8 mouse cellular contexts compared by ENCODE assay signal in the genomic region with DNA sequence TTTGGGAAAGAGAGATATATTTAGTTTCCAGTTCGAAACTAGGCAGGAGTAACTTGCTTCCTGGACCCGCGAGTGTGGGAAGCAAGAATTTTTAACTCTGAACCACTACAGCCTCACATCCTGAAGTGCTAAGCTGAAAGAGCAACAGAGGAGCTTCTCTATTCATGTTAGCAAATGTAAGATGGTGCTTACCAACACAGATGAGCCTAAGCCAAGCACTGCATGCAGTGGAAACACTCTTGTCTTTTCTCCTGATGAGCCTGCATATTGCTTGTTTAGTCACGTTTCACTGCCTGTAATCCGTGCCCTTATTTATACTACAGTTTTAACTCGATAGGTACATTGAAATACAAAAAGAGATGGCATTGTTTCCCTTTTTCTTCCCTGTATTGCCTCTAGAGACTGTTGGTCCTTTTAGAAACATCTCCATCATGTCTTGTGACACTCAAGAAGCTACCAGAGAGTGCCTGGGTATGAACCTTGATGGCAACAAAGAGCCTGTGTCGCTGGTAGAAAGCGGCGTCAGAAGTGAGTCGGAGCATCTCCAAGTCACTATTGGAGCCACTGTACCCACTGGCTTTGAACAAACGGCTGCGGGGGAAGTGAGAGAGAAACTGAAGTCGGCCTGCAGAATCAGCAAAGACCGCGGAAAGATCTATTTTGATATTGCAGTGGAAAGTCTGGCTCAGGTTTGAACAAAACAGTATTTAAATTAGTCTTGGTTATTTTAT. TPM values are rescaled to one million over a fixed set of nuclear protein-coding genes. Genes with fewer than 3 reads are reported as not detected.
A peak's percentile ranks its signal among the peaks of the same experiment; 100 is the strongest.
DNase-seq lines count a peak whose midpoint lies in the region; ATAC-seq and TF ChIP-seq lines count a peak whose summit lies in the region.

No protein-coding gene starts in this region.

- no peaks in the 10 kb centered on the region for H3K9me3 ChIP-seq in kidney, postnatal 0 days (replicated peaks; ENCODE audit: low read length)
- no peaks in the 10 kb centered on the region for H3K9me3 ChIP-seq in hindbrain, embryonic 13.5 days
- H3K9me3 ChIP-seq in midbrain, embryonic 14.5 days (ENCODE audit: control insufficient read depth, low read length) = no peaks in the 10 kb centered on the region

- no peaks in the 10 kb centered on the region for H3K27me3 ChIP-seq in kidney, postnatal 0 days (ENCODE audit: insufficient read depth, low read length)
- no peaks in the 10 kb centered on the region for H3K27me3 ChIP-seq in hindbrain, embryonic 13.5 days
- no peaks in the 10 kb centered on the region for H3K27me3 ChIP-seq in midbrain, embryonic 14.5 days (ENCODE audit: control insufficient read depth, insufficient read depth, low read length)

- H3K4me1 ChIP-seq in kidney, postnatal 0 days (replicated peaks; ENCODE audit: insufficient read depth, low read length) = no peaks in the 10 kb centered on the region
- peaks cover 26% of the 10 kb centered on the region for H3K4me1 ChIP-seq in hindbrain, embryonic 13.5 days (replicated peaks)
- H3K4me1 ChIP-seq in midbrain, embryonic 14.5 days (ENCODE audit: control insufficient read depth, insufficient read depth, low read length) = peaks cover 13% of the 10 kb centered on the region

- ATAC-seq in kidney, postnatal 0 days (replicated peaks; ENCODE audit: low FRiP score, low read depth) = no peak
- no peak for ATAC-seq in hindbrain, embryonic 13.5 days (ENCODE audit: low FRiP score)
- no peak for ATAC-seq in midbrain, embryonic 14.5 days (ENCODE audit: low FRiP score, low TSS enrichment)

- TF ChIP-seq CTCF in kidney, postnatal 0 days (IDR thresholded peaks at IDR 0.05; ENCODE audit: low read depth) = no peak

- H3K4me3 ChIP-seq in kidney, postnatal 0 days (replicated peaks; ENCODE audit: low read depth, low read length) = peak overlapping the region; percentile 57
- H3K4me3 ChIP-seq in hindbrain, embryonic 13.5 days = peak overlapping the region; percentile 83
- H3K4me3 ChIP-seq in midbrain, embryonic 14.5 days (replicated peaks; ENCODE audit: low read depth, low read length) = peak overlapping the region; percentile 77

- peaks cover 8% of the 10 kb centered on the region; the same call in 1 of the 2 replicates for H3K36me3 ChIP-seq in kidney, postnatal 0 days (ENCODE audit: insufficient read depth, low read length)
- peaks cover 29% of the 10 kb centered on the region for H3K36me3 ChIP-seq in hindbrain, embryonic 13.5 days
- H3K36me3 ChIP-seq in midbrain, embryonic 14.5 days (ENCODE audit: control insufficient read depth, insufficient read depth, low read length) = peaks cover 27% of the 10 kb centered on the region

- H3K4me2 ChIP-seq in kidney, postnatal 0 days (ENCODE audit: low read length) = peak overlapping the region; percentile 70
- H3K4me2 ChIP-seq in hindbrain, embryonic 13.5 days = peak overlapping the region; percentile 83
- peak overlapping the region; percentile 99 for H3K4me2 ChIP-seq in midbrain, embryonic 14.5 days (ENCODE audit: low read length)

- H3K27ac ChIP-seq in kidney, postnatal 0 days = peak overlapping the region; percentile 94
- 0 out of 2 replicates have a peak overlapping the region, but pooled peaks have one; percentile 4 for H3K27ac ChIP-seq in hindbrain, embryonic 13.5 days
- H3K27ac ChIP-seq in midbrain, embryonic 14.5 days (replicated peaks; ENCODE audit: low read depth, low read length) = no peak overlapping the region

- WGBS in kidney, postnatal 0 days = 47% methylated on average over 15 of the region's 15 CpGs
- 69% methylated on average over 15 of the region's 15 CpGs for WGBS in hindbrain, embryonic 13.5 days
- WGBS in midbrain, embryonic 14.5 days = 73% methylated on average over 15 of the region's 15 CpGs

- H3K9ac ChIP-seq in kidney, postnatal 0 days (ENCODE audit: low read depth, low read length) = peak overlapping the region; percentile 73; the same call in 1 of the 2 replicates
- peak overlapping the region; percentile 79 for H3K9ac ChIP-seq in hindbrain, embryonic 13.5 days
- H3K9ac ChIP-seq in midbrain, embryonic 14.5 days (replicated peaks; ENCODE audit: low read length) = peak overlapping the region; percentile 64; the same call in 1 of the 2 replicates

- DNase-seq in kidney, postnatal 0 days (ENCODE audit: low spot score) = no peak
- DNase-seq in kidney, postnatal 4 days = no peak
- peak; percentile 7 for DNase-seq in T-cell, adult 2 months (ENCODE audit: low spot score)
- no peak for DNase-seq in midbrain, embryonic 14.5 days
- no peak for DNase-seq in ovary, postnatal 36 days (ENCODE audit: low spot score)
- no peak for DNase-seq in frontal cortex, postnatal 10 days (ENCODE audit: low spot score in 2 of 2)
- DNase-seq in cerebellum, postnatal 25 days = no peak

RNA-seq across cellular contexts. Expression of a gene that starts 1.2 kb away (rescaled TPM):
- polyA plus RNA-seq in kidney, postnatal 0 days (2015; fragmentation: Nextera tagmentation; extraction: Ambion mirVana) = 41.5 and 42.1 TPM in 2 replicates
- polyA plus RNA-seq in hindbrain, embryonic 13.5 days (2015; fragmentation: Nextera tagmentation; extraction: Ambion mirVana) = 56.4 and 58.8 TPM in 2 replicates
- 48.3 and 50.0 TPM in 2 replicates for polyA plus RNA-seq in midbrain, embryonic 14.5 days (2014; fragmentation: Nextera tagmentation; extraction: Ambion mirVana)

RNA-seq across cellular contexts. Expression of a gene that starts 30.0 kb away (rescaled TPM):
- polyA plus RNA-seq in kidney, postnatal 0 days (2015; fragmentation: Nextera tagmentation; extraction: Ambion mirVana) = 46.4 and 50.3 TPM in 2 replicates
- 51.2 and 54.7 TPM in 2 replicates for polyA plus RNA-seq in hindbrain, embryonic 13.5 days (2015; fragmentation: Nextera tagmentation; extraction: Ambion mirVana)
- polyA plus RNA-seq in midbrain, embryonic 14.5 days (2014; fragmentation: Nextera tagmentation; extraction: Ambion mirVana) = 57.0 and 57.9 TPM in 2 replicates
